Mouse (Mus musculus): ENCODE results near the gene Kpna1. TPM values are rescaled to one million over a fixed set of nuclear protein-coding genes. Genes with fewer than 3 reads are reported as not detected.

The Kpna1 gene
- total and polyA plus RNA-seq, 3 experiments = 24.5 to 34.9 TPM; not detected in 1

GRCm38 (mm10) chr16:35982506-35982901 is 4.0 kb downstream of the Kpna1 start:
- no peak for DNase-seq (ENCODE audit: low read depth, low spot score)
- peaks cover 4 to 12% of the 10 kb centered on the region in 2 experiments for H3K4me1 ChIP-seq (ENCODE audit: control insufficient read depth in 1 of 2, insufficient read depth in 2 of 2, low read length in 2 of 2)

DNA sequence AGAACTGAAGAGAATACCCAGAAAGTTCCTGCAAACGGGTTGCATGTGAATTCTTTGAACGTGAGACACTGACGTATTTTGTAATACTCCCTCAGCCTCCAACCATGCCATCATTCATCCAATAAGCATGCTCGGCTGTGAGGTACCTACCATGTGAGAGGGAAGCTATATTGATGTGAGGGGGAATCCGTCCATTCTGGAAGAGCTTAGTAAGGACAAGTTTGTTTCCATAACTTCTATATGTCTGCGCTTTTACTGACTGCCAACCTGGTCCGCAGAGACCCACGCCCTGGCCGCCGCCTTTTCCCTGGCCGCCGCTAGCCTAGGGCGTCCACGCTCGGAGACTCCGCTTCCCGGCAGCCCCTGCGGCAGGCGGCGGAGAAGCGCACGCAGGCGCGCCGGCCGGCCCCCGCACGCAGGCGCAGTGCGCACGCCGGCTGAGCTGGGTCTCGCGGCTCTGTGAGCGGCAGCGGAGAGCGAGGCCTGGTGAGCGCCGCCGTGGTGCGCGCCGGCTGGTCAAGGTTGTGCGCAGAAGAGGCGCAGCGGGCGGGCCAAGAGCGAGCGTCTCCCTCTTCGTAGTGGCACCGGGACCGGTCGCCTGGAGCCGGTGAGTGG is 4.5 kb downstream of the Kpna1 start:
- peak; percentile 93 for DNase-seq (ENCODE audit: low read depth, low spot score)
- Histone ChIP-seq H3K9ac (ENCODE audit: control insufficient read depth, low read depth, low read length, poor library complexity, severe bottlenecking) (peak overlapping the region; percentile 95), H3K27ac (ENCODE audit: control insufficient read depth, low read depth, low read length) (peak overlapping the region; percentile 95), H3K9me3 (replicated peaks; ENCODE audit: insufficient read depth, low read length) (no peaks in the 10 kb centered on the region), H3K4me1 (ENCODE audit: control insufficient read depth in 1 of 2, insufficient read depth in 2 of 2, low read length in 2 of 2) (peaks cover 8 to 14% of the 10 kb centered on the region in 2 experiments), H3K27me3 (ENCODE audit: control insufficient read depth in 1 of 2, insufficient read depth in 2 of 2, low read length in 2 of 2) (no peaks in the 10 kb centered on the region), H3K4me3 (ENCODE audit: control insufficient read depth in 1 of 2, insufficient read depth in 1 of 2, low read depth in 2 of 2, low read length in 2 of 2) (peak overlapping the region; percentile 78 to 82), H3K79me2 (ENCODE audit: control insufficient read depth, insufficient read depth, low read length, poor library complexity) (peaks cover 44% of the 10 kb centered on the region), H3K36me3 (ENCODE audit: control insufficient read depth in 1 of 2, insufficient read depth in 2 of 2, low read length in 2 of 2) (peaks cover 0 to 35% of the 10 kb centered on the region in 2 experiments; a peak in 2 of 4 replicates)
- no peak for TF ChIP-seq GABPA (IDR thresholded peaks at IDR 0.05; ENCODE audit: low read depth, low read length)
- no peak for TF ChIP-seq ZNF384 (IDR thresholded peaks at IDR 0.05; ENCODE audit: low read depth, low read length)
- TF ChIP-seq EP300 (IDR thresholded peaks at IDR 0.05; ENCODE audit: low read depth in 1 of 2, low read length in 2 of 2) = no peak
- peak; percentile 91 for TF ChIP-seq NRF1 (IDR thresholded peaks at IDR 0.05; ENCODE audit: insufficient read depth, low read depth, low read length, poor library complexity, severe bottlenecking)
- no peak; the same call in 1 of the 2 replicates for TF ChIP-seq KAT2A (conservative IDR thresholded peaks at IDR 0.05; ENCODE audit: low read depth, low read length)
- no peak for TF ChIP-seq TAL1 (IDR thresholded peaks at IDR 0.05; ENCODE audit: low read length)
- no peak for TF ChIP-seq CHD1 (IDR thresholded peaks at IDR 0.05; ENCODE audit: low read depth, low read length)
- no peak for TF ChIP-seq USF2 (IDR thresholded peaks at IDR 0.05; ENCODE audit: borderline replicate concordance in 1 of 2, insufficient read depth in 1 of 2, low read depth in 1 of 2, low read length in 2 of 2)
- no peak for TF ChIP-seq GATA1 (IDR thresholded peaks at IDR 0.05; ENCODE audit: low read depth, low read length)
- no peak for TF ChIP-seq UBTF (IDR thresholded peaks at IDR 0.05; ENCODE audit: borderline replicate concordance, insufficient read depth, low read depth, low read length)
- peak; percentile 76 for TF ChIP-seq MAX (IDR thresholded peaks at IDR 0.05; ENCODE audit: low read length)
- TF ChIP-seq NELFE (IDR thresholded peaks at IDR 0.05; ENCODE audit: low read depth, low read length) = peak; percentile 89
- TF ChIP-seq E2F4 (IDR thresholded peaks at IDR 0.05; ENCODE audit: borderline replicate concordance, low read depth, low read length) = no peak
- TF ChIP-seq USF1 (IDR thresholded peaks at IDR 0.05; ENCODE audit: low read depth, low read length) = no peak
- TF ChIP-seq SIN3A (IDR thresholded peaks at IDR 0.05; ENCODE audit: low read length) = peak; percentile 94
- no peak for TF ChIP-seq MAFK (IDR thresholded peaks at IDR 0.05; ENCODE audit: borderline replicate concordance, low read depth, low read length)
- peak; percentile 65; the same call in 1 of the 2 replicates for TF ChIP-seq POLR2AphosphoS2 (IDR thresholded peaks at IDR 0.05; ENCODE audit: low read length)
- TF ChIP-seq POLR2AphosphoS5 (IDR thresholded peaks at IDR 0.05; ENCODE audit: borderline replicate concordance, low read depth, low read length) = peak; percentile 82; the same call in 1 of the 2 replicates
- TF ChIP-seq MXI1 (IDR thresholded peaks at IDR 0.05; ENCODE audit: low read depth, low read length) = peak; percentile 94
- 0 out of 2 replicates have a peak, but pooled peaks have one; percentile 24 for TF ChIP-seq ELF1 (IDR thresholded peaks at IDR 0.05; ENCODE audit: low read depth, low read length)
- no peak for TF ChIP-seq JUND (IDR thresholded peaks at IDR 0.05; ENCODE audit: low read depth, low read length)
- no peak for TF ChIP-seq CHD2 (IDR thresholded peaks at IDR 0.05; ENCODE audit: low read length)
- TF ChIP-seq TBP (IDR thresholded peaks at IDR 0.05; ENCODE audit: low read depth, low read length) = peak; percentile 77
- TF ChIP-seq MYB (IDR thresholded peaks at IDR 0.05; ENCODE audit: low read depth, low read length) = no peak

More at GRCm38 (mm10) chr16:35982506-35982901, 4.0 kb downstream of the Kpna1 start:
- Histone ChIP-seq H3K27me3 (ENCODE audit: control insufficient read depth in 1 of 2, insufficient read depth in 2 of 2, low read length in 2 of 2) (no peaks in the 10 kb centered on the region), H3K36me3 (ENCODE audit: control insufficient read depth in 1 of 2, insufficient read depth in 2 of 2, low read length in 2 of 2) (peaks cover 0 to 30% of the 10 kb centered on the region in 2 experiments; a peak in 2 of 4 replicates), H3K9ac (ENCODE audit: control insufficient read depth, low read depth, low read length, poor library complexity, severe bottlenecking) (peak overlapping the region; percentile 78), H3K9me3 (replicated peaks; ENCODE audit: insufficient read depth, low read length) (no peaks in the 10 kb centered on the region), H3K27ac (ENCODE audit: control insufficient read depth, low read depth, low read length) (peak overlapping the region; percentile 95), H3K79me2 (ENCODE audit: control insufficient read depth, insufficient read depth, low read length, poor library complexity) (peaks cover 39% of the 10 kb centered on the region), H3K4me3 (ENCODE audit: control insufficient read depth in 1 of 2, insufficient read depth in 1 of 2, low read depth in 2 of 2, low read length in 2 of 2) (peak overlapping the region; percentile 78 to 80)
- TF ChIP-seq MAZ (IDR thresholded peaks at IDR 0.05; ENCODE audit: low read depth, low read length) = no peak
- TF ChIP-seq ELF1 (IDR thresholded peaks at IDR 0.05; ENCODE audit: low read depth, low read length) = no peak
- no peak for TF ChIP-seq USF1 (IDR thresholded peaks at IDR 0.05; ENCODE audit: low read depth, low read length)
- no peak for TF ChIP-seq USF2 (IDR thresholded peaks at IDR 0.05; ENCODE audit: borderline replicate concordance in 1 of 2, insufficient read depth in 1 of 2, low read depth in 1 of 2, low read length in 2 of 2)
- no peak for TF ChIP-seq TAL1 (IDR thresholded peaks at IDR 0.05; ENCODE audit: low read length)
- TF ChIP-seq EP300 (IDR thresholded peaks at IDR 0.05; ENCODE audit: low read depth in 1 of 2, low read length in 2 of 2) = 0 out of 4 replicates have a peak, but pooled peaks of 1 of the 2 experiments have one; percentile 7
- TF ChIP-seq CHD2 (IDR thresholded peaks at IDR 0.05; ENCODE audit: low read length) = no peak
- peak; percentile 71 for TF ChIP-seq ZNF384 (IDR thresholded peaks at IDR 0.05; ENCODE audit: low read depth, low read length)
- no peak for TF ChIP-seq JUND (IDR thresholded peaks at IDR 0.05; ENCODE audit: low read depth, low read length)
- no peak for TF ChIP-seq CTCF (IDR thresholded peaks at IDR 0.05 in 2 of 3, conservative IDR thresholded peaks at IDR 0.05 in 1 of 3; ENCODE audit: control insufficient read depth in 1 of 3, insufficient read depth in 1 of 3, low read depth in 2 of 3, low read length in 3 of 3, poor library complexity in 1 of 3, severe bottlenecking in 1 of 3)
- TF ChIP-seq MXI1 (IDR thresholded peaks at IDR 0.05; ENCODE audit: low read depth, low read length) = no peak
- TF ChIP-seq MEF2A (IDR thresholded peaks at IDR 0.05; ENCODE audit: extremely low read depth, insufficient replicate concordance, low read depth, low read length, poor library complexity, severe bottlenecking) = no peak
- TF ChIP-seq ETS1 (IDR thresholded peaks at IDR 0.05; ENCODE audit: low read depth, low read length) = 0 out of 2 replicates have a peak, but pooled peaks have one; percentile 29
- TF ChIP-seq TBP (IDR thresholded peaks at IDR 0.05; ENCODE audit: low read depth, low read length) = no peak
- 0 out of 2 replicates have a peak, but pooled peaks have one; percentile 15 for TF ChIP-seq ZMIZ1 (IDR thresholded peaks at IDR 0.05; ENCODE audit: low read depth, low read length)
- TF ChIP-seq POLR2AphosphoS5 (IDR thresholded peaks at IDR 0.05; ENCODE audit: borderline replicate concordance, low read depth, low read length) = no peak
